ENCODE assay signal across 12 mouse cellular contexts in the genomic region with DNA sequence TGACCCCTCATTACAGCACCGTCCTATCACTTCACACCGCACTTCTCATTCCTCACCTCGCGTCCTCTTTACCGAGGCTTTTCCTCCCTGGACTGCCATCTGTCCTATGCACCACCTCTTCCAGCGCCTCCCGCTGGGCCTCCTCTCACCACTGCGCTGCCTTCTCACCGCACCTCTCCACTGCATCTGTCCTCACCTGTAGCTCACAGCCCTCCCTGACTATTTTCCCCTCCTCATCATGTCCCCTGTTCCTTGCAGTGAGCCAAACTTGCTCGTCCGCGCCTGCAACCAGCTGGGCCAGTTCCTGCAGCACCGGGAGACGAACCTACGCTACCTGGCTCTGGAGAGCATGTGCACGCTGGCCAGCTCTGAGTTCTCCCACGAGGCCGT. TPM values are rescaled to one million over a fixed set of nuclear protein-coding genes. Genes with fewer than 3 reads are reported as not detected.
DNase-seq lines count a peak whose midpoint lies in the region; ATAC-seq and TF ChIP-seq lines count a peak whose summit lies in the region.
"Had no signal": no experiment of that assay in that cellular context is flagged by ENCODE, and none has a peak within 500 bp of the region (broad histone marks: within the 10 kb centered on the region; RNA-seq: fewer than 3 reads in every experiment).

No protein-coding gene starts in this region.

- no peak overlapping the region for H3K9ac ChIP-seq in hindbrain, postnatal 0 days (replicated peaks; ENCODE audit: low read length)
- H3K9ac ChIP-seq in stomach, postnatal 0 days (ENCODE audit: low read length): no peak overlapping the region

- no peaks in the 10 kb centered on the region for H3K27me3 ChIP-seq in hindbrain, postnatal 0 days (ENCODE audit: insufficient read depth, low read length)
- H3K27me3 ChIP-seq in hindbrain, embryonic 10.5 days (ENCODE audit: insufficient read depth, poor library complexity, severe bottlenecking): no peaks in the 10 kb centered on the region
- H3K27me3 ChIP-seq in stomach, postnatal 0 days (ENCODE audit: control insufficient read depth, insufficient read depth, low read length): no peaks in the 10 kb centered on the region

- H3K27ac ChIP-seq in hindbrain, postnatal 0 days: peak overlapping the region; percentile 32; the same call in 1 of the 2 replicates
- no peak overlapping the region for H3K27ac ChIP-seq in hindbrain, embryonic 10.5 days
- peak overlapping the region; percentile 67 for H3K27ac ChIP-seq in stomach, postnatal 0 days (replicated peaks)
- H3K27ac ChIP-seq: left cerebral cortex, adult 2 months had no signal

- no peak overlapping the region for H3K4me2 ChIP-seq in hindbrain, postnatal 0 days (ENCODE audit: low read depth, low read length)
- no peak overlapping the region for H3K4me2 ChIP-seq in stomach, postnatal 0 days (replicated peaks; ENCODE audit: low read depth)

- TF ChIP-seq CTCF in hindbrain, postnatal 0 days (IDR thresholded peaks at IDR 0.05; ENCODE audit: low read depth): no peak
- TF ChIP-seq CTCF in stomach, postnatal 0 days (IDR thresholded peaks at IDR 0.05; ENCODE audit: low read depth): no peak

- DNase-seq in cerebellum, adult 11 months: peak; percentile 43
- no peak for DNase-seq in hindbrain, postnatal 0 days (ENCODE audit: low spot score)
- no peak for DNase-seq in hindbrain, embryonic 10.5 days (ENCODE audit: low spot score)
- DNase-seq in right cerebral cortex, adult 18-20 months: peak; percentile 12
- no peak for DNase-seq in right cerebral cortex, postnatal 14 days
- no peak for DNase-seq in stomach, postnatal 0 days (ENCODE audit: low spot score)
- DNase-seq in MN1 (ENCODE audit: low spot score): no peak

- H3K4me3 ChIP-seq in hindbrain, postnatal 0 days (ENCODE audit: low read length): no peak overlapping the region
- H3K4me3 ChIP-seq in hindbrain, embryonic 10.5 days: no peak overlapping the region
- H3K4me3 ChIP-seq in stomach, postnatal 0 days (ENCODE audit: low read depth, low read length): no peak overlapping the region
- H3K4me3 ChIP-seq: erythroblast, embryonic 14.5 days; left cerebral cortex, adult 2 months had no signal

- WGBS in hindbrain, postnatal 0 days: 79% methylated on average over 18 of the region's 18 CpGs
- 94% methylated on average over 18 of the region's 18 CpGs for WGBS in hindbrain, embryonic 10.5 days
- 78% methylated on average over 18 of the region's 18 CpGs for WGBS in stomach, postnatal 0 days

- H3K9me3 ChIP-seq in hindbrain, postnatal 0 days (ENCODE audit: low read length): no peaks in the 10 kb centered on the region
- H3K9me3 ChIP-seq in hindbrain, embryonic 10.5 days: no peaks in the 10 kb centered on the region
- H3K9me3 ChIP-seq in stomach, postnatal 0 days (ENCODE audit: control insufficient read depth, low read length): no peaks in the 10 kb centered on the region

- TF ChIP-seq EP300 in stomach, postnatal 0 days (optimal IDR thresholded peaks at IDR 0.05): no peak

- ATAC-seq in cerebellum, adult (ENCODE audit: insufficient number of reproducible peaks, low FRiP score, low TSS enrichment): no peak
- no peak for ATAC-seq in hindbrain, postnatal 0 days
- ATAC-seq in stomach, postnatal 0 days (ENCODE audit: low FRiP score, low TSS enrichment): no peak

- 0 out of 2 replicates have a peak, but pooled peaks cover 4% of the 10 kb centered on the region for H3K4me1 ChIP-seq in hindbrain, postnatal 0 days (ENCODE audit: insufficient read depth, low read length)
- no peaks in the 10 kb centered on the region for H3K4me1 ChIP-seq in hindbrain, embryonic 10.5 days (replicated peaks)
- H3K4me1 ChIP-seq in stomach, postnatal 0 days (replicated peaks; ENCODE audit: control insufficient read depth, insufficient read depth): no peaks in the 10 kb centered on the region

- H3K36me3 ChIP-seq in hindbrain, postnatal 0 days (ENCODE audit: insufficient read depth, low read length): peaks cover 51% of the 10 kb centered on the region
- H3K36me3 ChIP-seq in hindbrain, embryonic 10.5 days: peaks cover 96% of the 10 kb centered on the region
- H3K36me3 ChIP-seq in stomach, postnatal 0 days (ENCODE audit: control insufficient read depth, insufficient read depth, low read length): peaks cover 15% of the 10 kb centered on the region

RNA-seq across cellular contexts. Expression of a gene that starts 42.8 kb away (rescaled TPM):
- not detected in 2 replicates for total RNA-seq in hindbrain, postnatal 0 days (2014; rRNA removed)
- 0.13 and 0.23 TPM in 2 replicates for polyA plus RNA-seq in hindbrain, postnatal 0 days (2015; fragmentation: Nextera tagmentation; extraction: Ambion mirVana)
- 0.12 and 0.26 TPM in 2 replicates for polyA plus RNA-seq in hindbrain, embryonic 10.5 days (2016; fragmentation: Nextera tagmentation; extraction: Ambion mirVana)
- polyA plus RNA-seq in stomach, postnatal 0 days (2015; fragmentation: Nextera tagmentation; extraction: Ambion mirVana): 11.3 and 13.6 TPM in 2 replicates
- total RNA-seq: heart, postnatal 10 days; left cerebral cortex, adult 2 months; midbrain, postnatal 0 days had no signal

RNA-seq across cellular contexts. Expression of a gene that starts 50.4 kb away (rescaled TPM):
- total RNA-seq in hindbrain, postnatal 0 days (2014; rRNA removed): 209 and 214 TPM in 2 replicates
- 110 and 115 TPM in 2 replicates for polyA plus RNA-seq in hindbrain, postnatal 0 days (2015; fragmentation: Nextera tagmentation; extraction: Ambion mirVana)
- 105 and 108 TPM in 2 replicates for polyA plus RNA-seq in hindbrain, embryonic 10.5 days (2016; fragmentation: Nextera tagmentation; extraction: Ambion mirVana)
- polyA plus RNA-seq in stomach, postnatal 0 days (2015; fragmentation: Nextera tagmentation; extraction: Ambion mirVana): 30.8 and 33.0 TPM in 2 replicates

Comparison
In these comparisons a context has a peak if more than half of its experiments do, and no peak if none do; other contexts are left out.
1. DNase-seq: peak in cerebellum, adult 11 months (single experiment) and right cerebral cortex, adult 18-20 months (single experiment); none in hindbrain, postnatal 0 days (single experiment), hindbrain, embryonic 10.5 days (single experiment), right cerebral cortex, postnatal 14 days (single experiment), stomach, postnatal 0 days (single experiment) and MN1 (single experiment).